Mouse (Mus musculus): ENCODE data around the gene Msl2. TPM values are rescaled to one million over a fixed set of nuclear protein-coding genes. Genes with fewer than 3 reads are reported as not detected.
A peak's percentile ranks its signal among the peaks of the same experiment; 100 is the strongest.

The Msl2 gene
- polyA plus RNA-seq, 1 experiment from 2014 or later, result 6.6 TPM

- Histone ChIP-seq H3K4me1 (ENCODE audit: control insufficient read depth, insufficient read depth, low read length) (no peaks in the 10 kb centered on the region), H3K9me3 (replicated peaks; ENCODE audit: control insufficient read depth, low read length) (no peaks in the 10 kb centered on the region), H3K27me3 (ENCODE audit: control insufficient read depth, insufficient read depth, low read length) (no peaks in the 10 kb centered on the region), H3K36me3 (replicated peaks; ENCODE audit: control insufficient read depth, insufficient read depth, low read depth, low read length) (no peaks in the 10 kb centered on the region), H3K27ac (replicated peaks; ENCODE audit: low read depth, low read length) (no peak overlapping the region), H3K4me2 (ENCODE audit: low read depth, low read length) (no peak overlapping the region), H3K4me3 (ENCODE audit: low read depth, low read length) (no peak overlapping the region), H3K9ac (replicated peaks; ENCODE audit: low read length) (no peak overlapping the region)
- DNase-seq (ENCODE audit: low spot score), result no peak
- whole genome bisulfite sequencing, result 97% methylated on average over 3 of the region's 3 CpGs
- ATAC-seq (replicated peaks; ENCODE audit: insufficient number of reproducible peaks, low FRiP score, low TSS enrichment, low read depth), result no peak
These were observed 8.8 kb upstream of the Msl2 start for GRCm38 (mm10) chr9:101065076-101065602.

- Histone ChIP-seq H3K9ac (replicated peaks; ENCODE audit: low read length) (no peak overlapping the region), H3K9me3 (replicated peaks; ENCODE audit: control insufficient read depth, low read length) (no peaks in the 10 kb centered on the region), H3K27ac (replicated peaks; ENCODE audit: low read depth, low read length) (no peak overlapping the region), H3K4me1 (ENCODE audit: control insufficient read depth, insufficient read depth, low read length) (no peaks in the 10 kb centered on the region), H3K27me3 (ENCODE audit: control insufficient read depth, insufficient read depth, low read length) (no peaks in the 10 kb centered on the region), H3K4me3 (ENCODE audit: low read depth, low read length) (no peak overlapping the region), H3K36me3 (replicated peaks; ENCODE audit: control insufficient read depth, insufficient read depth, low read depth, low read length) (no peaks in the 10 kb centered on the region), H3K4me2 (ENCODE audit: low read depth, low read length) (no peak overlapping the region)
- ATAC-seq (replicated peaks; ENCODE audit: insufficient number of reproducible peaks, low FRiP score, low TSS enrichment, low read depth) (no peak), DNase-seq (ENCODE audit: low spot score) (no peak)
- 94% methylated on average over 3 of the region's 3 CpGs for WGBS
These were observed 4.1 kb upstream of the Msl2 start for GRCm38 (mm10) chr9:101069781-101070180.

- ATAC-seq (replicated peaks; ENCODE audit: insufficient number of reproducible peaks, low FRiP score, low TSS enrichment, low read depth) (no peak), DNase-seq (ENCODE audit: low spot score) (no peak)
- Histone ChIP-seq H3K27ac (replicated peaks; ENCODE audit: low read depth, low read length) (no peak overlapping the region), H3K4me1 (ENCODE audit: control insufficient read depth, insufficient read depth, low read length) (no peaks in the 10 kb centered on the region), H3K9me3 (replicated peaks; ENCODE audit: control insufficient read depth, low read length) (no peaks in the 10 kb centered on the region), H3K4me3 (ENCODE audit: low read depth, low read length) (no peak overlapping the region), H3K9ac (replicated peaks; ENCODE audit: low read length) (no peak overlapping the region), H3K36me3 (replicated peaks; ENCODE audit: control insufficient read depth, insufficient read depth, low read depth, low read length) (no peaks in the 10 kb centered on the region), H3K27me3 (ENCODE audit: control insufficient read depth, insufficient read depth, low read length) (no peaks in the 10 kb centered on the region), H3K4me2 (ENCODE audit: low read depth, low read length) (no peak overlapping the region)
- WGBS, result 59% methylated on average over 5 of the region's 5 CpGs
These were observed 1.4 kb upstream of the Msl2 start for GRCm38 (mm10) chr9:101072506-101072905.

GRCm38 (mm10) chr9:101073041-101073986 is 587 bp upstream of the Msl2 start:
- no peaks in the 10 kb centered on the region for H3K4me1 ChIP-seq (ENCODE audit: control insufficient read depth, insufficient read depth, low read length)

GRCm38 (mm10) chr9:101074332-101075021 is 576 bp downstream of the Msl2 start:
- Histone ChIP-seq H3K36me3 (replicated peaks; ENCODE audit: control insufficient read depth, insufficient read depth, low read depth, low read length) (no peaks in the 10 kb centered on the region), H3K9ac (replicated peaks; ENCODE audit: low read length) (peak overlapping the region; percentile 98), H3K4me1 (ENCODE audit: control insufficient read depth, insufficient read depth, low read length) (no peaks in the 10 kb centered on the region), H3K9me3 (replicated peaks; ENCODE audit: control insufficient read depth, low read length) (no peaks in the 10 kb centered on the region), H3K4me2 (ENCODE audit: low read depth, low read length) (peak overlapping the region; percentile 73), H3K27me3 (ENCODE audit: control insufficient read depth, insufficient read depth, low read length) (no peaks in the 10 kb centered on the region), H3K4me3 (ENCODE audit: low read depth, low read length) (peak overlapping the region; percentile 80), H3K27ac (replicated peaks; ENCODE audit: low read depth, low read length) (peak overlapping the region; percentile 97)
- ATAC-seq (replicated peaks; ENCODE audit: insufficient number of reproducible peaks, low FRiP score, low TSS enrichment, low read depth) (peak; percentile 74), DNase-seq (ENCODE audit: low spot score) (peak; percentile 77)
- 1% methylated on average over 43 of the region's 100 CpGs for WGBS

More at GRCm38 (mm10) chr9:101073041-101073986, 587 bp upstream of the Msl2 start:
- DNase-seq (ENCODE audit: low spot score) (peak; percentile 98), ATAC-seq (replicated peaks; ENCODE audit: insufficient number of reproducible peaks, low FRiP score, low TSS enrichment, low read depth) (peak; percentile 94)
- H3K4me3 ChIP-seq (ENCODE audit: low read depth, low read length), result peak overlapping the region; percentile 80
- WGBS, result 1% methylated on average over 51 of the region's 65 CpGs
- peak overlapping the region; percentile 97 for H3K27ac ChIP-seq (replicated peaks; ENCODE audit: low read depth, low read length)
- H3K9ac ChIP-seq (replicated peaks; ENCODE audit: low read length), result peak overlapping the region; percentile 93
- peak overlapping the region; percentile 63 for H3K4me2 ChIP-seq (ENCODE audit: low read depth, low read length)
- no peaks in the 10 kb centered on the region for H3K27me3 ChIP-seq (ENCODE audit: control insufficient read depth, insufficient read depth, low read length)
- no peaks in the 10 kb centered on the region for H3K36me3 ChIP-seq (replicated peaks; ENCODE audit: control insufficient read depth, insufficient read depth, low read depth, low read length)
- H3K9me3 ChIP-seq (replicated peaks; ENCODE audit: control insufficient read depth, low read length), result no peaks in the 10 kb centered on the region

- Histone ChIP-seq H3K4me3 (ENCODE audit: low read depth, low read length) (peak overlapping the region; percentile 80), H3K4me1 (ENCODE audit: control insufficient read depth, insufficient read depth, low read length) (no peaks in the 10 kb centered on the region), H3K9ac (replicated peaks; ENCODE audit: low read length) (peak overlapping the region; percentile 98), H3K36me3 (replicated peaks; ENCODE audit: control insufficient read depth, insufficient read depth, low read depth, low read length) (no peaks in the 10 kb centered on the region), H3K9me3 (replicated peaks; ENCODE audit: control insufficient read depth, low read length) (no peaks in the 10 kb centered on the region), H3K4me2 (ENCODE audit: low read depth, low read length) (peak overlapping the region; percentile 73), H3K27me3 (ENCODE audit: control insufficient read depth, insufficient read depth, low read length) (no peaks in the 10 kb centered on the region), H3K27ac (replicated peaks; ENCODE audit: low read depth, low read length) (peak overlapping the region; percentile 97)
- under 1% methylated on average over 25 of the region's 25 CpGs for WGBS
- DNase-seq (ENCODE audit: low spot score) (peak; percentile 53), ATAC-seq (replicated peaks; ENCODE audit: insufficient number of reproducible peaks, low FRiP score, low TSS enrichment, low read depth) (no peak)
These were observed 1.2 kb downstream of the Msl2 start for GRCm38 (mm10) chr9:101075091-101075581.

- Histone ChIP-seq H3K4me3 (ENCODE audit: low read depth, low read length) (peak overlapping the region; percentile 80), H3K9me3 (replicated peaks; ENCODE audit: control insufficient read depth, low read length) (no peaks in the 10 kb centered on the region), H3K4me1 (ENCODE audit: control insufficient read depth, insufficient read depth, low read length) (no peaks in the 10 kb centered on the region), H3K27me3 (ENCODE audit: control insufficient read depth, insufficient read depth, low read length) (no peaks in the 10 kb centered on the region), H3K36me3 (replicated peaks; ENCODE audit: control insufficient read depth, insufficient read depth, low read depth, low read length) (no peaks in the 10 kb centered on the region), H3K27ac (replicated peaks; ENCODE audit: low read depth, low read length) (no peak overlapping the region), H3K4me2 (ENCODE audit: low read depth, low read length) (peak overlapping the region; percentile 73), H3K9ac (replicated peaks; ENCODE audit: low read length) (peak overlapping the region; percentile 98)
- WGBS, result 1% methylated on average over 8 of the region's 8 CpGs
- ATAC-seq (replicated peaks; ENCODE audit: insufficient number of reproducible peaks, low FRiP score, low TSS enrichment, low read depth) (no peak), DNase-seq (ENCODE audit: low spot score) (no peak)
These were observed 1.8 kb downstream of the Msl2 start for GRCm38 (mm10) chr9:101075694-101076093.
